Mouse (Mus musculus) CH12.LX (cell line): ENCODE results near the gene Dtd1. TPM values are rescaled to one million over a fixed set of nuclear protein-coding genes. Genes with fewer than 3 reads are reported as not detected.

ENCODE experiments used
- DNase-seq: peaks from one replicate; pipeline ENCODE4 v3.0.0-alpha.2; 2013; ENCODE audit errors: extremely low read depth
- H3K27ac ChIP-seq: 2 replicates; pipeline ENCODE4 v1.5.1; 2012; ENCODE audit warnings: low read depth, mild to moderate bottlenecking, control low read depth, moderate library complexity; ENCODE audit not compliant: insufficient read depth
- H3K27me3 ChIP-seq: replicated peaks from 2 replicates; pipeline ENCODE3; 2012; ENCODE audit warnings: inconsistent platforms
- H3K36me3 ChIP-seq, 2 experiments: replicated peaks in 1 of 2; 2 replicates each; pipeline versions ENCODE3 to v1.6.1; 2012; ENCODE audit warnings: inconsistent platforms in 1 of 2, low read length in 1 of 2, mild to moderate bottlenecking in 1 of 2, mixed read lengths in 1 of 2, moderate library complexity in 1 of 2; ENCODE audit not compliant: control insufficient read depth in 1 of 2, insufficient read depth in 1 of 2
- H3K4me1 ChIP-seq, 2 experiments: 2 replicates each; pipeline ENCODE4 v1.6.1; 2012; ENCODE audit warnings: inconsistent platforms in 1 of 2, moderate library complexity in 1 of 2; ENCODE audit not compliant: insufficient read depth in 2 of 2, control insufficient read depth in 1 of 2
- H3K4me2 ChIP-seq: 2 replicates; pipeline ENCODE4 v1.6.1; 2012; ENCODE audit warnings: low read depth, mild to moderate bottlenecking, control low read depth; ENCODE audit not compliant: poor library complexity, insufficient read depth, severe bottlenecking
- H3K4me3 ChIP-seq, 3 experiments: fragments of 150-350 bp in 1 of 3; sonication (generic) in 1 of 3; replicated peaks in 1 of 3; 2 replicates each; pipeline versions ENCODE3 to v1.5.1; 2011 to 2012; ENCODE audit warnings: low read depth in 2 of 3, low read length in 2 of 3, mild to moderate bottlenecking in 2 of 3, moderate library complexity in 2 of 3, control low read depth in 1 of 3, improper control_type of control experiment in 1 of 3, inconsistent platforms in 1 of 3, mixed read lengths in 1 of 3; ENCODE audit not compliant: poor library complexity in 1 of 3
- H3K79me2 ChIP-seq: replicated peaks from 2 replicates; pipeline ENCODE4 v1.6.1; 2012; ENCODE audit warnings: mild to moderate bottlenecking, moderate library complexity; ENCODE audit not compliant: control insufficient read depth, poor library complexity, insufficient read depth, severe bottlenecking; ENCODE audit errors: extremely low read depth
- H3K9ac ChIP-seq: 2 replicates; pipeline ENCODE4 v1.6.1; 2012; ENCODE audit warnings: low read depth, mild to moderate bottlenecking, control low read depth, moderate library complexity; ENCODE audit not compliant: insufficient read depth
- H3K9me3 ChIP-seq: replicated peaks from 2 replicates; pipeline ENCODE3; 2012; ENCODE audit warnings: low read length, inconsistent platforms, mixed read lengths
- CTCF ChIP-seq, 2 experiments: IDR thresholded peaks in 1 of 2; conservative IDR thresholded peaks in 1 of 2; 2 replicates each; pipeline ENCODE4 v1.5.1; 2011 to 2012; ENCODE audit warnings: low read depth in 2 of 2, low read length in 2 of 2, improper control_type of control experiment in 1 of 2, inconsistent platforms in 1 of 2, mild to moderate bottlenecking in 1 of 2, moderate library complexity in 1 of 2
- E2F4 ChIP-seq: IDR thresholded peaks from 2 replicates; pipeline ENCODE4 v1.6.1; 2011; ENCODE audit warnings: low read depth, low read length, improper control_type of control experiment; ENCODE audit not compliant: insufficient replicate concordance
- ELF1 ChIP-seq: IDR thresholded peaks from 2 replicates; pipeline ENCODE4 v1.6.1; 2014; ENCODE audit warnings: low read depth, mild to moderate bottlenecking, inconsistent platforms, low read length, improper control_type of control experiment
- ETS1 ChIP-seq: conservative IDR thresholded peaks from 2 replicates; pipeline ENCODE4 v1.6.1; 2012; ENCODE audit warnings: low read depth, mild to moderate bottlenecking, inconsistent platforms, low read length, improper control_type of control experiment, moderate library complexity
- GABPA ChIP-seq: IDR thresholded peaks from 2 replicates; pipeline ENCODE4 v1.6.1; 2012; ENCODE audit warnings: low read depth, low read length, improper control_type of control experiment, inconsistent platforms; ENCODE audit not compliant: insufficient replicate concordance
- HCFC1 ChIP-seq: IDR thresholded peaks from 2 replicates; pipeline ENCODE4 v1.6.1; 2012; ENCODE audit warnings: low read depth, mild to moderate bottlenecking, inconsistent platforms, low read length, improper control_type of control experiment
- IRF4 ChIP-seq: IDR thresholded peaks from 2 replicates; pipeline ENCODE4 v1.6.1; 2014; ENCODE audit warnings: low read depth, mild to moderate bottlenecking, inconsistent platforms, low read length, improper control_type of control experiment
- JUND ChIP-seq: conservative IDR thresholded peaks from 2 replicates; pipeline ENCODE4 v1.6.1; 2011; ENCODE audit warnings: low read depth, low read length, improper control_type of control experiment
- KAT2A ChIP-seq: IDR thresholded peaks from 2 replicates; pipeline ENCODE4 v1.6.1; 2012; ENCODE audit warnings: low read length, improper control_type of control experiment, inconsistent platforms; ENCODE audit not compliant: insufficient replicate concordance
- MAX ChIP-seq: IDR thresholded peaks from 2 replicates; pipeline ENCODE4 v1.6.1; 2011; ENCODE audit warnings: low read length, improper control_type of control experiment
- MAZ ChIP-seq: IDR thresholded peaks from 2 replicates; pipeline ENCODE4 v1.6.1; 2012; ENCODE audit warnings: low read depth, mild to moderate bottlenecking, inconsistent platforms, low read length, improper control_type of control experiment, moderate library complexity
- MEF2A ChIP-seq: IDR thresholded peaks from 2 replicates; pipeline ENCODE4 v1.6.1; 2014; ENCODE audit warnings: low read depth, mild to moderate bottlenecking, inconsistent platforms, low read length, improper control_type of control experiment, borderline replicate concordance
- MYC ChIP-seq: IDR thresholded peaks from 2 replicates; pipeline ENCODE4 v1.6.1; 2011; ENCODE audit warnings: low read depth, mild to moderate bottlenecking, improper control_type of control experiment, low read length
- NELFE ChIP-seq: IDR thresholded peaks from 2 replicates; pipeline ENCODE4 v1.6.1; 2011; ENCODE audit warnings: low read depth, low read length, improper control_type of control experiment
- PAX5 ChIP-seq: IDR thresholded peaks from 2 replicates; pipeline ENCODE4 v1.6.1; 2012; ENCODE audit warnings: low read length, inconsistent platforms, mixed read lengths
- RAD21 ChIP-seq: IDR thresholded peaks from 2 replicates; pipeline ENCODE4 v1.6.1; 2011; ENCODE audit warnings: low read depth, mild to moderate bottlenecking, low read length, improper control_type of control experiment, moderate library complexity
- SIN3A ChIP-seq: IDR thresholded peaks from 2 replicates; pipeline ENCODE4 v1.6.1; 2012; ENCODE audit warnings: low read length, improper control_type of control experiment, inconsistent platforms
- SMC3 ChIP-seq: IDR thresholded peaks from 2 replicates; pipeline ENCODE4 v1.6.1; 2011; ENCODE audit warnings: low read depth, low read length, improper control_type of control experiment
- TBP ChIP-seq: conservative IDR thresholded peaks from 2 replicates; pipeline ENCODE4 v1.6.1; 2011; ENCODE audit warnings: low read depth, low read length, improper control_type of control experiment
- USF1 ChIP-seq: IDR thresholded peaks from 2 replicates; pipeline ENCODE4 v1.6.1; 2014; ENCODE audit warnings: low read depth, mild to moderate bottlenecking, inconsistent platforms, low read length, improper control_type of control experiment
- USF2 ChIP-seq: conservative IDR thresholded peaks from 2 replicates; pipeline ENCODE4 v1.6.1; 2011; ENCODE audit warnings: low read depth, low read length, improper control_type of control experiment
- ZC3H11A ChIP-seq: IDR thresholded peaks from 2 replicates; pipeline ENCODE4 v1.6.1; 2012; ENCODE audit warnings: low read depth, mild to moderate bottlenecking, inconsistent platforms, low read length, improper control_type of control experiment
- ZKSCAN1 ChIP-seq: IDR thresholded peaks from 2 replicates; pipeline ENCODE4 v1.6.1; 2012; ENCODE audit warnings: low read depth, inconsistent platforms, low read length, improper control_type of control experiment, borderline replicate concordance
- ZMIZ1 ChIP-seq: IDR thresholded peaks from 2 replicates; pipeline ENCODE4 v1.6.1; 2012; ENCODE audit warnings: low read depth, mild to moderate bottlenecking, inconsistent platforms, low read length, improper control_type of control experiment
- ZNF384 ChIP-seq: IDR thresholded peaks from 2 replicates; pipeline ENCODE4 v1.6.1; 2012; ENCODE audit warnings: low read depth, low read length, improper control_type of control experiment, inconsistent platforms
- dilution Hi-C: fragments of 300-500 bp; cut with MboI; formaldehyde crosslinking; loops from 2 replicates; pipeline ENCODE4 v1.14.3; 2020; ENCODE audit warnings: low sequenced_read_pairs; ENCODE audit not compliant: extremely low pct_unique_long_range_greater_than_20kb, extremely low pct_ligation_motif_present
- in situ Hi-C: fragments of 300-500 bp; cut with MboI; formaldehyde crosslinking; loops from 3 replicates; pipeline ENCODE4 v1.14.3; 2019; ENCODE audit warnings: low sequenced_read_pairs, low pct_ligation_motif_present, low pct_unique_long_range_greater_than_20kb, mixed read lengths
- polyA plus RNA-seq: library from polyadenylated mRNA; unstranded; fragments of >175 nt; gene quantifications from 2 replicates; pipeline ENCODE4 v1.2.1, GENCODE M21; 2012; ENCODE audit warnings: low read depth; ENCODE audit not compliant: insufficient read length
- total RNA-seq, 2 experiments: library from RNA; depleted of rRNA; stranded (reverse); fragments of 300-350 nt in 1 of 2; fragments of >200 nt in 1 of 2; gene quantifications; 2 replicates each; pipeline ENCODE4 v1.2.3; 2012 to 2014

The Dtd1 gene
- total and polyA plus RNA-seq, 3 experiments: 42.7 to 47.8 (median 43.3) TPM

DNA sequence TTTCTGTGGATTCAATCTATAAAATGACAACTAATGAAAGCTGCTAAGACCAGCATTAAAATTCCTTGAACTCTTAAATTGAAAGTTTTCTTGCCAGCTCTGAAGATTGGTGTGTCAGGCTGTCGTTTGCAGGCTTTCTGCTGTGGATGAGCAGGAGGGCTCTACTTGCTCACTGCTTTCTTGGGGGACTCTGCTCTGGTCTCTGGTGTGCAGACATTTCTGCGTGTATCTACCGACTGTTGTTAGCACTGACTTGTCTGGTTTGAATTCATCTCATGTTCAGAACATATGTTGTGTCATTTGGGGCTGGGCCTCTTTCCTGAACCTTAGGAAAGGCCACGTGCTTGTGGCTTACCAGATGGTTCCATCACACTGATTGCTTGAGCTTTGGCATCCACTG lies 120.0 kb downstream of the Dtd1 start:
- no peak for DNase-seq
- Histone ChIP-seq H3K79me2 (no peaks in the 10 kb centered on the region), H3K27ac (no peak overlapping the region), H3K9ac (no peak overlapping the region), H3K4me2 (no peak overlapping the region), H3K27me3 (no peaks in the 10 kb centered on the region), H3K36me3 (peaks cover 0 to 3% of the 10 kb centered on the region in 2 experiments), H3K4me1 (no peaks in the 10 kb centered on the region), H3K4me3 (no peak overlapping the region), H3K9me3 (no peaks in the 10 kb centered on the region)
- TF ChIP-seq KAT2A (no peak), NELFE (no peak), ZC3H11A (no peak), E2F4 (no peak), MAX (no peak), GABPA (no peak), JUND (no peak), SIN3A (no peak), USF2 (no peak), TBP (no peak), ZNF384 (no peak), SMC3 (no peak)
- dilution Hi-C loops (no loop called here), in situ Hi-C loops (no loop called here)

DNA sequence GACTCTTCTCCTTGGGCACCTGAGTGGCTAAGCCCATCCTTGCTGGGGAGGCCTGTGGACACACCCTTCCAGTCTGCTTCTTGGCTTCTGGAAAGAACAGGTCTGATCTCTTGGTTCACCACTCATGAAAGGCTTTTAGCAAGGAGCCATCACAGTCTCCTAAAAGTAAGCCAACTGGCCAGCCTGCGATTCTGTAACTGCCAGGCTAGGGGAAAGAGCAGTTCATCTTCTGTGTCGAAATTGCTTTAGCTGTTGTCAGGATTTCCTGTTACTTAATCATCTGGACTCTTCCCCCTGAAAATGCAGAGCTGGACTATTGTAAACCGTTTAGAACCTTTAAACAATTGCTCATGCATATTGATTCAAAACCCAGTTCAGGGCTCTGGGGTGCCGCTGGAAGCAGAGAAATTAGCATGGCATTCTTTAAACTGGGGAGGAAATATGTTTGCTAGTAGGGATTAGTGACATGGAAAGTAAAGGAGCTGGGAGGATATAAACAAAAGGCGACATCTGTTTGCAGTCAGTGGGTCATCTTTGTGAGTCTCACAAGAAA lies 120.8 kb downstream of the Dtd1 start:
- no peaks in the 10 kb centered on the region for H3K79me2 ChIP-seq
- H3K4me1 ChIP-seq: no peaks in the 10 kb centered on the region
- H3K27ac ChIP-seq: no peak overlapping the region
- H3K9me3 ChIP-seq: no peaks in the 10 kb centered on the region
- no peak for TF ChIP-seq MAZ
- no peak for TF ChIP-seq TBP
- no peak for TF ChIP-seq CTCF (conservative IDR thresholded peaks at IDR 0.05 in 1 of 2, IDR thresholded peaks at IDR 0.05 in 1 of 2; ENCODE audit: low read depth in 2 of 2, low read length in 2 of 2)
- TF ChIP-seq E2F4: no peak
- TF ChIP-seq USF1: no peak
- TF ChIP-seq RAD21: no peak
- no peak for TF ChIP-seq MEF2A
- TF ChIP-seq MAX: no peak
- no peak for TF ChIP-seq PAX5
- no peak for TF ChIP-seq ELF1
- TF ChIP-seq MYC: no peak
- TF ChIP-seq IRF4: no peak
- TF ChIP-seq HCFC1: no peak
- no peak for TF ChIP-seq ZKSCAN1
- no peak for TF ChIP-seq ETS1
- TF ChIP-seq ZMIZ1: no peak
- TF ChIP-seq NELFE: no peak
- no peak for DNase-seq
- peaks cover 0 to 3% of the 10 kb centered on the region in 2 experiments for H3K36me3 ChIP-seq
- H3K27me3 ChIP-seq: no peaks in the 10 kb centered on the region
- dilution Hi-C loops: no loop called here
- no peak overlapping the region for H3K4me2 ChIP-seq
- no peak overlapping the region for H3K4me3 ChIP-seq
- H3K9ac ChIP-seq: no peak overlapping the region
- in situ Hi-C loops: no loop called here
